Mouse (Mus musculus) layer of hippocampus, adult 2 months (tissue): Measurements from ENCODE around the gene Fkbp9. TPM values are rescaled to one million over a fixed set of nuclear protein-coding genes. Genes with fewer than 3 reads are reported as not detected.

Source experiments
- DNase-seq, 2 experiments: peaks; one replicate each; pipeline ENCODE4 v3.0.0; 2022; ENCODE audit warnings: low spot score in 2 of 2
- H3K27ac ChIP-seq: fragments of 200-600 bp; 2 replicates; pipeline ENCODE4 v1.8.1; 2022
- H3K4me3 ChIP-seq: fragments of 200-600 bp; 2 replicates; pipeline ENCODE4 v1.8.1; 2022; ENCODE audit warnings: mild to moderate bottlenecking
- CTCF ChIP-seq: fragments of 200-600 bp; conservative IDR thresholded peaks from 2 replicates; pipeline ENCODE4 v1.8.1; 2022; ENCODE audit warnings: antibody characterized with exemption, mild to moderate bottlenecking, moderate library complexity
- total RNA-seq, 2 experiments: library from RNA; stranded (reverse); gene quantifications; 2 replicates each; pipeline ENCODE4 v1.2.3; 2021

The Fkbp9 gene
- total RNA-seq, 2 experiments from 2014 or later: 27.0 to 28.9 TPM

- TF ChIP-seq CTCF: no peak
- Histone ChIP-seq H3K27ac (no peak overlapping the region), H3K4me3 (no peak overlapping the region)
- DNase-seq: no peak
Measured at GRCm38 (mm10) chr6:56916279-56916678, 84.4 kb downstream of the Fkbp9 start.

- no peak for TF ChIP-seq CTCF
- H3K27ac ChIP-seq: no peak overlapping the region
- H3K4me3 ChIP-seq: no peak overlapping the region
- DNase-seq: no peak
Measured at GRCm38 (mm10) chr6:56917578-56918368, 85.9 kb downstream of the Fkbp9 start.

GRCm38 (mm10) chr6:56919330-56920044 lies 87.6 kb downstream of the Fkbp9 start:
- TF ChIP-seq CTCF: no peak
- Histone ChIP-seq H3K27ac (no peak overlapping the region), H3K4me3 (no peak overlapping the region)
- DNase-seq: no peak

DNA sequence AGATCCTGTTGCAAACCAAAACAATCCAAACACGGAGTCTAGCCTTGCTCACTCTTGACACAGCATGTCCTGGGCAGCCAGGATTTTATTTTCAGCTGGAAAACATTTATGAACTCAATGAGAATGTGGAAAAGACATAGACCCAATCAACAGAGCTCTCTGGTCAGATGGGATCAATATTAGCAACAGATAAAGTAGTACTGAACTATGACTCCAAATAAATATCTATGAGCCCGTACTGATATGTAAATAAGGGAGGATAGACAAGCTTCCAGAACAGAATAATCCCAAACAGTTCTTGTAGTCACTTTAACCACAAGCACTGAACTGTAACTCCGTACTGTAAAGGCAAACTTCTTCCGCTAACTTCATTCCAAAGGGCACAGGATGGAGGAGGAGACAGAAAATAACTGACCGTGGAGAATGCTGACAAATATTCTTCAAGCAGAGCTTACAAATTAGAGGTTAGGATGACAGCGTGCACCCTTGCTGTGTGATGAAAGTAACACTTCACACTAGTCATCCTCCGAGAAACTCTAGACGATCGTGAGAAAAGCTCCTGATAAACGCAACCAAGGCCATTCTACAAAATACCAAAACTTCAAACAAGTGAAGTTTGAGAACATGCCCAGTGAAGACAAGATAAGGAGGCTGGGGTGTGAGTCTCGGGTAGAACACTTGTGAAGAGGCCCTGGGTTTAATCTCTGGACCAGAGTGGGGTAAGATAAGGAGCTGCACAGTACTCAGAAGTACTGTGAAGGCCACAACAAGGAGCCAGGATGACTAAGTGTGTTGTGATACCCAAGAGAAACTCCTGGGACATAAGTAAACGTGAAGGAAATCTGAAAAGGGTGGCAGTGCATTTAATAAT lies 88.6 kb downstream of the Fkbp9 start:
- Histone ChIP-seq H3K27ac (no peak overlapping the region), H3K4me3 (no peak overlapping the region)
- no peak for TF ChIP-seq CTCF
- DNase-seq: no peak

DNA sequence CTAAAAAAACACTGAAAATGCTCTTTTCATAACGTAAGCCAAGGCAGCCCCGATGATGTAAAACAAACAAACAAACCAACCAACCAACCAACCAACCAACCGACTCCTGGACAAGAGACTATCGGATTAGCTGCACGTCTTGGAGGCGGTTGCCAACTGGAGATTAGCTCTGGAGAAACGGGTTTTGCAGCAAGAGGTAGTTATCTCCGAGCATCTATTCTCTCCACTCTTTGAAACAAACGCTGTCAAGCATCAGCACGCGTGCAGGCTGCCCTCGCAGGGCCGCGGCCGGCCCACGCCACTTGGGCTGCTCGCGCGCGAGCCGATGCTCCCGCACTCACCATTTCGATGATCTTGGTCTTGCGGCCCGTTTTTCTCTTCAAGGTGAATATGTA lies 91.5 kb downstream of the Fkbp9 start:
- peak in 1 of 2 experiments; percentile 34 for DNase-seq
- Histone ChIP-seq H3K27ac (peak overlapping the region; percentile 95), H3K4me3 (peak overlapping the region; percentile 97)
- no peak for TF ChIP-seq CTCF

- peak; percentile 94 for DNase-seq
- TF ChIP-seq CTCF: no peak
- Histone ChIP-seq H3K27ac (peak within 1 kb of the TSS; percentile 95), H3K4me3 (peak within 1 kb of the TSS; percentile 97)
Measured at GRCm38 (mm10) chr6:56923726-56924707, 92.2 kb downstream of the Fkbp9 start, which contains the start of the genes Nt5c3 and Vmn1r4. Gene Nt5c3 (minus strand): TSS chr6:56923932. Gene Vmn1r4 (plus strand): TSS chr6:56924015.

Other genes with a start within 250 kb of the Fkbp9 start
- 10 to 100 TPM; 12.7 to 14.3 TPM for gene Lsm5, start 127.3 kb upstream of the Fkbp9 start, total RNA-seq
- gene Avl9, start 117.2 kb upstream of the Fkbp9 start, total RNA-seq: 10 to 100 TPM; 42.5 to 44.4 TPM
- gene Kbtbd2, start 34.2 kb upstream of the Fkbp9 start, total RNA-seq: 10 to 100 TPM; 50.7 to 51.4 TPM
- gene Nt5c3, start 91.9 kb downstream of the Fkbp9 start, total RNA-seq: 10 to 100 TPM; 40.6 to 44.3 TPM
- gene Vmn1r4, start 92.0 kb downstream of the Fkbp9 start, total RNA-seq: under 1 TPM; 0.22 to 0.59 TPM
- gene Vmn1r5, start 138.2 kb downstream of the Fkbp9 start, total RNA-seq: not detected
- gene Vmn1r6, start 165.2 kb downstream of the Fkbp9 start, total RNA-seq: not detected
- gene Vmn1r7, start 193.3 kb downstream of the Fkbp9 start, total RNA-seq: not detected
- gene Vmn1r8, start 200.2 kb downstream of the Fkbp9 start, total RNA-seq: not detected
- not detected for gene Vmn1r9, start 234.7 kb downstream of the Fkbp9 start, total RNA-seq